Mouse (Mus musculus): Measurements from ENCODE around the gene Afap1.

Gene Afap1

DNA sequence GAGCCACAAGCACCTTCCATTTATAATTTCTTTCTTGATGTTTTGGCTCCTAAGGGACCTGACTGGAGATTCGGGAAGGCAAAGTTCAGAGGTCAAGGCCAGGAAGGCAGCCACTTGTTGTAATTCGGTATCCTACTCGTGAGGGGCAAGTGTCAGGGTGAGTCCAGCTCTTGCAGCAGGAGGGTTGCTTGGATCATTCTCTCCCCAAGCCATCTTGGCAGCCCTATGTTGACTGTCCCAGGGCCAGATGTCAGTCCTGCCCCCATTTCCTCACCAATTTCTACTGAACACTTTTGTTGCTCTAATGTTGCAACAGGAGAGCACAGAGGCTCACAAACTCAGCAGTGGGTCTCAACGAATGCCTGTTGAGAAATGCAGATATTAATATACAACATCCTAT is 5.0 kb downstream of the Afap1 start:
- no peak for DNase-seq

DNA sequence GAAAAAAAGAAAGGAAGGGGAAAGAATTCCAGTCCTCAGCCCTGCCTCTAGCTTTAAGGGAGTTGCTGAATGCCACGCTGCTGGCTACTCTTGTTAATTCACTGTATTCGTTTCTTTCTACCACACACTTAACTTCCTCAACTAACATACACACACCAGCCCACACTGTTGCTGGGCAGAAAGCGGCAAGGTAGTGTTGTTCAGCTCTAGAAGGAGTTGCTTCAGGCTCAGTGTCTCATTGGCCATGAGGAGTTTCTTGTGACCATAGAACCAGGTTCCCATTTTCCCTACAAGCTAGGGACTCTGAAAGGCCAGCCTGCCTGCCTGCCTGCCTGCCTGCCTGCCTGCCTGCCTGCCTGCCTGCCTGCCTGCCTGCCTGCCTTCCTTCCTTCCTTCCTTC is 5.9 kb downstream of the Afap1 start:
- no peak for DNase-seq

DNA sequence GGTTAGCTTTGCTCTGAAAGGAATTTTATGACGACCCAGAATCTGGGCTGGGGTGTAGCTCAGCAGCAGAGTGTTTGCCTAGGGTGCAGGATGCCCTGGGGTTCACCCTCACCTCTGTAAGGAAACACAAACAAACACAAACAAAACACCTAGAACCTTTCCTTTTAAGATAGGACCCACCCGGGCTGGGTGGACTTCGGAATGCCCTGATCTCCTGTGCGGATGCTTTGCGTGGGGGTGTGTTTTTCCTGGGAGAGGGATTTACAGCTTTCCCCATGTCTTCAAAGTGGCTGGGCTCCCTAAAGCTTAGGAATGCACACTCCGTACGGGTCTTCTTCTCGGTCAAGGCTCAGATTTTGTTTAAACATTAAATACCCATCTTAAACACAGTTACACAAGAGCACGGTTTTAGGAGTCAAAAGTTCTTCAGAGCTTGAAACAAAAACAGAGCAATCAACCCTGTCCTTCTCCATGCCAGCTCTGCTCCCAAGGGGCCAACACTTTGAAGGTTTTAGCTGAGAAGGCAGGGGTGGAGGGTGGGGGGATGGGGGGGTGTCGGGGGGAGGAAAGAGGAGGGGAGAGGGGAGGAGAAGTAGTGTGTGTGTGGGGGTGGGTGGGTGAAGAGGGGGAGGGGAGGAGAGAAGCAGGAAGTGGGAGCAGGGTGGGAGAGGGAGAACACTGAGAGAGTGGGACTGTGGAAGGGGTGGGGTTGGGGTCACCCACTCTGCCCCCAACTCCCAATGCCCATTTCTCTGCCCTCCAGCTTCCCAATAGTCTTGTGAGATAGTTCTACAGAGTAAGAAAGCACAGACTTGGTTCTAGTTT is 7.5 kb downstream of the Afap1 start:
- peak; percentile 36 for DNase-seq

DNA sequence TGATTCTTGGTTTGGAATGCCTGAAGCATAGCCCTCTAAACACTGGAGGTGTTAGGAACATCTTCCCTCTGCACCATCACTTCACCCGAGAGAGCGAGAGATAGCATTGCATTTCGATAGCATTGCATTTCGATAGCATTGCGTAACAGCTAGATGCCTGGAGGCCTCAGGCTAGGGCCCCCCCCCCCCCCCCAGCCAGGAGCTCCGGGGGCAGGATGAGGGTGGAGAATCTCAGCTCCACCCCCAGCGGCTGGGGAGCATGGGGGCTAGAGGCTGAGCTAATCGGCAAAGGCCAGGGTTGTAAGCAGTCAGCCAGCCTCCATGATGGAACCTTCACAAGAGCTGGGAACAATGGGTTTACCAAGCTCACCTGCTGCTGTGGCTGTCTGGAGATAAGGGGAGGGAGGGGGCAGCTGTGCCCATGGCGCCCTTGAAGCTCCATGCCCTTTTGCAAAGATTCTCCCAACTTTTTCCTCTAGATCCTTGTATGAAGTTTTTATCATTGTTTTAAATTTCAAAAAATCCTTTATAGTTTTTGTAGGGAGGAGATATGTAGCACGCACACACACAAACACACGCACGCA is 8.2 kb downstream of the Afap1 start:
- peak; percentile 37 for DNase-seq

DNA sequence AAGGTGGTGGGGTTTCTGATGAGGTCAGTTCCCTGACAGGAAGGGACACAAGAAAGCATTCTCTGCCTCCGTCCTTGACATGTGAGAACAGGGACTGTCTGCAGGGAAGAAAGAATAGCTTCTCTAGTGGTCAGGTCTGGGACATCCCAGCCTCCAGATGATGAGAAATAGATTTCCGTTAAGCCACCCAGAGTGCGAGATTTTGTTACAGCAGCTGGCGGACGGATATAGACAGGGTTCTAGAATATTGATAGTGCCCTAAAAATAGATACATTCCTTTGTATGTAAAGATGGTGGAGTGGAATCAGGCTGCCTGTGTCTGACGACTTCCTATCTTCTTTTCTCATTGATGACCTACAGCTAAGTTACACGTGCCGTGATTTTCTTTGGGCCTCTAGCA is 10.3 kb downstream of the Afap1 start:
- no peak for DNase-seq

DNA sequence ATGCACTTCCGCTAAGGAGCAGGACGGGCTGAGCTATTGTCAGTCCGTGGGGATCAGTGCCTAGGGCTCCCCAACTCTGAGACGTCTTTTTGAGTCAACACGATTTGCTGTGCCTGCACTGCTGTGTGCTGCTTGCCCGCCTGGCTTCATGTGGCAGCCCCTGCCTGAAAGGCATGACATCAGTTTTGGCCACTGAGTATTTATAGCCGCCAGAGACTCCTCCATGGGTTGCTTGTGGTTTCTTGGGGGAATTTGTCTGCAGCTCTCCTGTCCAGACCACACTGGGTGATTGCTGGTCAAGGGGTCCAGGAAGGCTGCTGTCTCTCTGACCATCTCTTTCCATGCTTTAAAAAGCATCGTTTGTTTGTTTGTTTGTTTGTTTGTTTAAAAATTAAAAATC is 12.2 kb downstream of the Afap1 start:
- no peak for DNase-seq

DNA sequence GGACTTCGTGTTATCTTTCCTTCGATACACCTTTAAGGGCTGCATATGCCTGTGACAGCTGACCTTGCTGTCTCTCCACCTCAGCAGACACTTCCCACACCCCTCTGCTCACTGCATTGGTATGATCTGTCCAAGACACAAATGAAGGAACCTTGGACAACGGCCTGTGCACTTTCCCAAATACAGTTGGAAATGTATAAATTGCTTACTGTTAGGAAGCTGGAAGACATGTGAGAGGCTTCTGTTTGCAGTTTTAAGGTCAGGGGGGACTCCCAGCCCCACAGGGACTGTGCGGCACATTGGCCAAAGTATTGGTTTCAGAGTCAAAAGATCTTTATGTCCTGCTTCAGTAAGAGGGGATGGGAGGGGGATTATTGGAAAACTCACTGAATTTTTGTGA is 14.0 kb downstream of the Afap1 start:
- DNase-seq, result no peak

DNA sequence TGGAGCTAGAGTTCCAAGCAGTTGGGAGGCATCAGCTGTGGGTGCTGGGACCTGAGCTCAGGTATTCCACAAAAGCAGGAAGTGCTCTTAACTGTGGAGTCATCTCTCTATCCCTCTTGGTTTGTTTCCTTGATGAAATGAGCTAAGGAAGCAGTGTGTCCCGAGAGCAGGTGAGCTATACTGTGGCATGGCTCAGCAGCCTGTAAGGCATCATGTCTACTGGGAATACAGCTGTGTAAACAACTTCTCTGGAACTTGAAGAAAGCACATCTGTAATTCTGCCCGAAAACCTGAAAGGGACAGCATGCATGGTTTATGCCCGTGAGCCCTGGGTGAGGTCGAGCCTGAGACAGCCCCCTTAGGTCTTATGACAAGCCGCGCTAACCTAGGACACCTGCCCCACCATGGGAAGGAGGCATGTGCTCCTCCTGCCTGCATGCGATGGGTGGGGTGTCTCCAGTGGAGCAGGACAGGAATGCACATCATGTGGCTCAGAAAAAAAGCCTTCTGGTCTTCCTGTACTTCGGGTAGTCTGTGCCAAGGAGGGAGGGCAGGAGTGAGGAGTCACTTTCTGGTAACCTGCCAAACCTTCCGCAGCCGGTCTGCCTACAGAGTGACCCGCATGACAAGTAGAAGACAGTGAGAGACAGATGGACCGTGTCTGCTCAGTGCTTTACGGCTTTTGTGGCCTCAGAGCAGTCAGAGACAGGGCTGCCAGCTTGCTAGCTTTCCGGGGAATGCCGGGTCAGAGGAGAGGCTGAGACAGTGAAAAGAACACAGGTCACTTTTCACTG is 14.7 kb downstream of the Afap1 start:
- DNase-seq, result peak; percentile 70

DNA sequence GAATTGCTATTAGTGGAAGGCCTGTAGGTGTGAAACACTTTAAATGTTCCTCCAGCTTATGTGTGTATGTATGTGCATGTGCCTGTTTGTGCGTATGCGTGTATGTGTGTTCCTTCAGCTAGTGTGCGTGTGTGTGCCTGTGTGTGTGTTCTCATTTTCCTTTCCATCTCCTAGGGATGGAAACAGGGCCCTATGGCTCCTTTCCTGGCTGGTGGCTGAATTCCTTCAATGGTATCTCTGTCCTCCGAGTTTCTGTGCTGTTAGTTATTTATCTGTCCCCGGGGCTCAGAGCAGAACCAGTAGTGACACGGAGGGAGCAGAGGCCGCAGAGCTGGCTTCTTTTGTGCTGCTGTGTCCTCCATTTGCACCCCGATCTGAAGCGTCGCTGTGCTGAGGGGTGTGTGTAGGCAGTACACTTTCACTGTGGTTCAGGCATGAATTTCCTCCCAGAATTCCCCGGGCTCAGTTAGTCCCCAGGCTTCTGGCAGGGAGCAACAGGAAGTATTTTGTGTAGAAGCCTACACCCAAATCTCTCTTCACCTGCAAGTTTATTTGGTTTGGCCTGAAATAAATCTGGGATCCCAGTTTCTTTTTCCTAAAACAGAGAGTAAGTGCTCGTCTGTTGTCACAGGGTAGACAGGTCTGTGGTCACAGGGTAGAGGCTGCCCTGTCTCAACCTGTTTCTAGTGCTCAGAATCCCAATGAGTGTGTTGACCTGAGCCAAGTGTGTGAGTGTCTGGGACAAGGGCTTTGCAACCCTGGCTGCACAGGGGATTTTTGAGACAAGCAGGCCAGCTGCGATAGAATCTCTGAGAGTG is 15.7 kb downstream of the Afap1 start:
- DNase-seq, result no peak

DNA sequence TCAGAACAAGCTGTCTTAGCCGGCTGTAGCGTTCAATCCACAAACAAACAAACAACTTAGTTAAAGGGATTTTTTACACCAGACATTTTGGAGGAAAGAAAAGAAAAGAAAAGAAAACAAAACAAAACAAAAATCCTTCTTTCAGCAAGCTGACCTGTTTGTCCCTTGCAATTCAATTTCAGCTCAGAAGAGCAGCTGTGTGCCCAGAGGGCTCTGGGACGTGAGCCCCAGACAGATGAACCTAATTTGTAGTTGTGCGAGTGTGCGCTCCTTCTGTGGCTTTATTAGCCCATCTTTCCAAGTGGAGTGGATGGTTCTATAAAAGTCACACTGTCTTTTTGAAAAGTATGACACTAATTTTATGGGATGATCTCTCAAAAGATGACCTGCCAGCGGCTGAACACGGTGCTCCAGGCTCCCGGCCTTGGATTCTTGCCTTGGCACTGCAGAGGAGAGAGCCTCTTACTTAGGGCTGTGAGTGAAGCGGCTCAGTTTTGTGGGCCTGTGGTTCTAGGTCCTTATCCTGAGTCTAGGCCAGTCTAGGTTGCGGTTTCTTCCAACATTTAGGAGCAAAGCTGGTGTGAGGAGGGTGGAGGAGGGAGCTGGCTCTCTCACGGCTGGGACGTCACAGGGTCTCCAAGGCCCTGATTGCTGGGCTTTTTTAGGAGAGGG is 22.6 kb downstream of the Afap1 start:
- no peak for DNase-seq

DNA sequence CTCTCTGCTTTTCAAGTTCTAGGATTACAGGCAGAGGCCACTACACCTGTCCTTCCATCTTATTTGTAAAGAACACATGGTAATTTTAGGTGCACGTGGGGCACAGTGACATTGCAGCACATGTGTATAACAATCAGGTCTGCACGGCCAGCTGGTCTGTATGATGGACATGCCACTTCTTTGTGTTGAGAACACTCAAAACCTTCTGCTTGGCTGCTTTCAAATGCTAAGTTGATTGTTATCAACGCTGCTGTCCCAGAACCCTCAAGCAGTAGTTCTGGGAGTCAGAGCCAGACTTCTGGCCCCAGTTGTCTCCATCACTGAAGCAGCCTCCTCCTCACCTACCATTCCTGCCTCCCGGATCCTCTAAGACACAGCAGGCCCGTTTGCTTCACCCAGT is 23.5 kb downstream of the Afap1 start:
- no peak for DNase-seq

DNA sequence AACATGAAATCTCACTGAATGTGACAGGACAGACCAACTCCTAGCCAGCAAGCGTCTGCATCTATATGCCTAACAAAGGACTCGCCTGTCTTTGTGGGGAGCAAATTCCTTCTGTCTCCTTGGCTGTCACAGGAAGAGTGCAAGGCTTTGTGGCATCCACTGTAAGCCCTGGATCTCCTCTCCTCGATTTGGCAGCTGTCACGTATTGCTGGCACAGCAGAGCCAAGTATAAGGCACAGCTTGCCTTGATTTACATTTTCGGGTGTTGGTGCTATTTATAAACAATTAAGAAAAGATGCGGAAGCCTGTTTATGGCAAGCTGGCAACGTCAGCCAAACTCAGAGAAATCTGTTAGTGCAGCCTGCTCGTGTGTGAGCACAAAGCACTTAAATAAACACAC is 25.3 kb downstream of the Afap1 start:
- peak; percentile 29 for DNase-seq

DNA sequence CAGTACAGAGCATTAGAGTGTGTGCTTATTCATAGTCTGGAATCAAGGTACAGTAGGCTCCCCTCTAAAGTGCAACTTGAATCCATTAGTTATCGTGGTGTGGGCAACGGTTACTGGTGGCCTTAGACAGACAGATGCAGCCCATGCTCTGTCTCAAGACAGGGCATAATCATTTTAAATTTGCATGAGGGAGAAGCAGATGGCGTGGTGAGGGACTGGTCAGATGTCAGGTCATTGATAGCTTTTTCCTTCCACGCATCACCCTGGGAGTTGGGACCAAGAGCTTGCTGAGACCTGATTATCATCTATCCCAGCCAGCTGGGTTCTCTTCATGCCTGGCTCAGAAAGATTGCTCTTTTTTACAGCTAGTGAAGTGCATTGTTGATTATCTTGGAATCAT is 27.0 kb downstream of the Afap1 start:
- peak; percentile 34 for DNase-seq

DNA sequence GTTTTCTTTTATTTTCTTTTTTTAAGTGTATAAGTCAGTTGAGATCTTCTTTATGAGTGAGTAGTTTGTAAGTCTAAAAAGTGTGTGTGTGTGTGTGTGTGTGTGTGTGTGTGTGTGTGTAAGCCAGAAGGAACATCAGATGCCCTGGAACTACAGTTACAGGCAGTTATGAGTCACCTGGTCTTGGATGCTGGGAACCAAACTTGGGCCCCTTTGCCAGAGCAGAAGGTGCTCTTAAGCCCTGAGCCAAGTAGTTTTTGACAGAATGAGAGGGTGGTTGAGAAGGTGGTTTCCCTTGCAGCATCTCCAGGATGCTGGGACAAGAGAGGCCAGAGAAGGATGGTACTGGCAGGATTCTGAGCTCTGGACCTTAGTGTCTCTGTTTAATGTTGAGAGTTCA is 27.4 kb downstream of the Afap1 start:
- DNase-seq, result no peak

DNA sequence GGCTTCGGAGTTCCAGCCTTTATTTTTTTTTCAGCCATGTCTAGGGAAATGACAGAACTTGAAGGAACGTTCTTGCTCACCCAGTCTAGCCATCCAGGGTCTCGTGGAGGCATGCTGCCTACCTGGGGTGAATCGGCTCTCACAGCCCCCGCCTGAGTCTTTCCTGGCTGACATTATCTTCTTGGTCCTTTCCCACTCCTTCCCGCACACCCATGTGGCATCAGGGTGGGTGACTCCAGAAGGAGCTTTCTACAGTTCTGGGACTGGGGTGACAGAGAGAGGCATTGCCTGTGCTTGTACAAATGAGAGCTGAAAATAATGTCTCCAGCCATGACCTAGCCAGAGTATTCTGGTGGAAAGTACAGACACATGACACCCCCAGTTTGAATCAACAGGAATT is 28.0 kb downstream of the Afap1 start:
- no peak for DNase-seq

DNA sequence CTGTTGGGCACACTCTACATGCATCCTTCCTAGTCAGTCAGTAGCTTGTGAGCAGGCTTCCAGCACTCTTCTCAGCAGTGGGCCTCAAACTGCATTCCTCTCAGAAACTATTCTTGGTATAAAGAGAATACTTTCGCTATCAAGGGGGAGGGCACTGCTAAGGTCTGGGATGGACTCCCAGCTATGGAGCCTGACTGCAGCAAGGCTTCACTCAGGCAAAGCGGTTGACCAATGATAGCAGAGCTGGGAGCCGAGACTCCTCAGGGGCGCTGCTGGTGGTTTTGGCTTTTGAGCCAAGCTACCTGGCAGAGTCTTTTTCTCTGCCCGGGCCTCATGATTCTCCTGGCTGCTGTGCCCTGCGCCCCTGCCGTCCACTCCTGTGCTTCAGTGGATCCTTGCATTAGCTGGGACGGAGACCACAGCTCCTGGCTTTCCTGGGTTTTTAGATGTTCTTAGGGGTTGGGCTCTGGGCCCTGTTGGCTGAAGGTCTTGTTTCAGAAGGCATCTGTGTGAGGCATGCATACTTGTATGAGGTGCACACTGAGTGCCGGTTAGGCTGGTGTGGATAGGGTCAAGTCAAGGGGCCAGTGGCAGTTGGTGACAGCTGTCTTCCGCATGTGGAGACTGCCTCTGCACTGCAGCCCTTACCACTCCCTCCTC is 28.6 kb downstream of the Afap1 start:
- peak; percentile 57 for DNase-seq

DNA sequence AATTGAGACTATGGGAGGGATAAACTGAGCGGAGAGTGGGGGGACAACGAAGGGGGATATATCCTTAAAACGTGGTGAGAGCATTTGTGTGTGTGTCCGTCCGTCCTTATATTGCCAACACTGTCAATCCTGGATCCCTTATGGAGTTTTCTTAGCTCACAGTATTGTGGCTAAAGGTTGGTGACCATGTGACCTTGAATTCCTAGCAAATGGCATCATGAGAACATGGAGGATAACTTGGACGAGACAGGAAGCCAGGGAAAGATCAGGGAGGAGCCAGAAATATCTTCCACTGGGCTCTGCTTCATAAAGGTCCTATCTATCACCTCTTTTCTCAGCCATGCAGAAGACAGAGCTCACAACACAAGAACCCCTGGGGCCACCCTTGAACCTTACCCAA is 30.3 kb downstream of the Afap1 start:
- DNase-seq, result no peak

DNA sequence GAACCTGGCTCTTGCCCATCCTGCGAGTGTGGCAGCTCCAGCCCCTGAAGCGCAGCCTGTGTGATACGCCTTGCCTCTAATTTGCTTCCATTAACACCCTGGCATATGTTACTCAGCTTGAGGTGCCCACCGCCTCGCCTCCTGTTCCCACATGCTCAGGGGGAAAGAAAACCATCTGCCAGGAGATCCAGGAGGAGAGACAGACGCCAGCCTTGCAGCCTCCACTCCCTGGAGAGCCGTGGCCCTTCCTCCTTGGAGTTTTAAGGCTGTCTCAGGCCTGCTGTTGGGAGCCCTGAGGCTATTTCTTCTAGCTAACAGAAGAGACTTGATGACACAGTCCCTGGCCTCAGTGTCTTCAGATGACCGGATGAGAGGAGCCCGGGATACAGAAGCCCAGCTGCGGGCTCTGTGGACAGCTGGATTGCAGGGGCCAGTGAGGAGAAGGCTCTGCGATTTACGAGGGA is 32.1 kb downstream of the Afap1 start:
- DNase-seq, result peak; percentile 48

DNA sequence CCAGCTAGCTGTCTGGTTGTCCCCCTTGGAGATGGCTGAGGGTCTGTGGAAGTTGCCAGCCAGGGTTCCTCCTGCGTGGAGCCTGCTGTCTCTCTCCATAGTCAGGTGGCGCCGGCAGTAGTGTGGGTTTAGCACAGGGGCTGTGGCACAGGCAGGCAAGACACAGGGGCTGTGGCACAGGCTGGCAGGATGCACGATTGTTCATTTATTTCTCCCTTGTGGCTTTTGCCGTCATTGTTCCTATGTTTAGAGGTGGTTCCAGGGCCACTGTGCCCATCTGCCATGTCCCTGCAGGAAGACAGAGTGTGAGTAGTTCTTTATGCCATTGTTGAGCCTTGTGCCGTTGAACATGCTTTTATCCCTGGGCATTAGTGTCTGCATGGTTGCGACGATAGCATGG is 33.4 kb downstream of the Afap1 start:
- no peak for DNase-seq

DNA sequence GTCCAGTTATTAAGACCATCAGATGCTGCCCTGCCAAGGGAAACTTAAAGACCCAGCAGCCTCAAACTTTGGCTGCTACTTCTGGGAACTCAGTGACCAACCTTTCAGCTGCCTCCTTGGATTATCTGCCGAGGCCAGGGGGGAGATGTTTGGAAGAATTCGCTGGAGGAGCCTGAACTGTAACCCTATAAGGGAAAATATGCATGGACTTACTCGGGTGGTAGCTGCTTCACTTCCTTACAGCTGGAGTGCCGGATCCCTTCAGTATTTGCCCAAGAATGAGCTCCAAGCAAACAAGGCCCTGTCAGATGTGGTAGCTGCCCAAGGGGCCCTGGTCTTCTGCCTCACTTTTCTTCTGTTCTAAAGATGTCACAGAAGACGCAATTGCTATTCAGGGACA is 38.2 kb downstream of the Afap1 start:
- no peak for DNase-seq

DNA sequence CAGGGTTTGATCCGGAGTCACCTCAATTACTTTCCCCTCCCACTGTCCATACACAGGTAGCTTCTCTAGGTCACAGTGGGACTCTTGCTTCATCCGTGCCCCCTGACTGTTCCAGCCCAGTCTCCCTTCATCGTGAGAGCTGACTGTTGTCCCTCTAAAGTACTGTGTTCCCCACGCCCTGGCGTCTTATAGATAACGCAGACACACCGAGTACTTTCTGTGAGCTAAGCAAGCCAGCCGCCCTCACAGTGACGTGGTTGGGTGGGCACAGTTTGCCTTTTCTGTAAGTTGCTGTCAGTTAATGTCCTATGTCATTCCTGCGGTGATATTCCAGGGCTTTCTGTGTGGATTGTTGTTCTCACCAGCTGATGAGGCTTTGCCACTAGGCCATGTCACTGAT is 39.9 kb downstream of the Afap1 start:
- DNase-seq, result no peak

DNA sequence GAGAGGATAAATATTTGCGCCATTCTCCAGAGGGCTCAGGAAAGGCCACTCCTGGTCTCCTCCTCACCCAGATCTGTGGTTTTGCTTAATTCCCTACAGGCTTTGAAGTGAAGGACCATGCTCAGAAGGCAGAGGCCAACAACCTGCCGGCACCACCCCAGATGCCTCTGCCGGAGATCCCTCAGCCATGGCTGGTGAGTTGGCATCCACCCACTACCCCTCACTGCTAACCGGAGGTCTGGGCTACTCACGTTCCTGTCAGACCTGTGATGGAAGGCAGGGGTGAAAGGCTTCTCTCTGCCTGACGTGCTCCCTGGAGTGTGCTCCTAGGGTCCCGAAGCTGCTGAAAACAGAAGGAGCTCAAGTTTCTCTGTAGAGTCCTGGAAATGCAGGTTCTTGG is 42.8 kb downstream of the Afap1 start:
- DNase-seq, result no peak
